Mouse (Mus musculus) E14TG2a.4 (cell line): ENCODE measurements around the gene Rundc3a.

Source experiments
- CTCF ChIP-seq: conservative IDR thresholded peaks from 2 replicates; pipeline ENCODE4 v1.5.1; 2014; ENCODE audit warnings: low read length
- NANOG ChIP-seq: IDR thresholded peaks from 2 replicates; pipeline ENCODE4 v1.6.1; 2014; ENCODE audit warnings: borderline replicate concordance, low read length, mixed read lengths
- POU5F1 ChIP-seq: IDR thresholded peaks from 2 replicates; pipeline ENCODE4 v1.6.1; 2014; ENCODE audit warnings: low read length, borderline replicate concordance

- TF ChIP-seq POU5F1, result no peak
- no peak for TF ChIP-seq CTCF
- no peak for TF ChIP-seq NANOG
Measured at GRCm38 (mm10) chr11:102385075-102385474, 8.1 kb upstream of the Rundc3a start.
